Mouse (Mus musculus): ENCODE results near the gene Cab39. TPM values are rescaled to one million over a fixed set of nuclear protein-coding genes. Genes with fewer than 3 reads are reported as not detected.

Cab39 gene
- polyA plus RNA-seq (2015; fragmentation: Nextera tagmentation; extraction: Ambion mirVana): 33.8 and 36.6 TPM in 2 replicates

GRCm38 (mm10) chr1:85793208-85794105 lies at the start of gene Cab39:
TSS of gene Cab39 (plus strand) at chr1:85793441.
- Histone ChIP-seq H3K9ac (ENCODE audit: low read depth, low read length) (peak within 1 kb of the TSS; percentile 97), H3K4me1 (replicated peaks; ENCODE audit: control insufficient read depth, insufficient read depth, low read length) (peaks cover 3% of the 10 kb centered on the region; the same call in 1 of the 2 replicates), H3K4me2 (replicated peaks; ENCODE audit: low read depth) (peak within 1 kb of the TSS; percentile 68), H3K9me3 (ENCODE audit: control insufficient read depth) (no peaks in the 10 kb centered on the region), H3K27ac (ENCODE audit: low read depth, low read length) (peak within 1 kb of the TSS; percentile 99), H3K4me3 (ENCODE audit: low read depth, low read length) (peak within 1 kb of the TSS; percentile 94), H3K36me3 (ENCODE audit: control insufficient read depth, insufficient read depth) (0 out of 2 replicates have a peak, but pooled peaks cover 5% of the 10 kb centered on the region), H3K27me3 (replicated peaks; ENCODE audit: control insufficient read depth, insufficient read depth, low read length) (no peaks in the 10 kb centered on the region)
- WGBS: under 1% methylated on average over 108 of the region's 118 CpGs
- peak; percentile 84 for TF ChIP-seq CTCF (IDR thresholded peaks at IDR 0.05; ENCODE audit: low read depth)
- ATAC-seq: peak; percentile 79

- Histone ChIP-seq H3K27ac (ENCODE audit: low read depth, low read length) (no peak overlapping the region), H3K4me1 (replicated peaks; ENCODE audit: control insufficient read depth, insufficient read depth, low read length) (no peaks in the 10 kb centered on the region), H3K4me3 (ENCODE audit: low read depth, low read length) (no peak overlapping the region), H3K9me3 (ENCODE audit: control insufficient read depth) (no peaks in the 10 kb centered on the region), H3K4me2 (replicated peaks; ENCODE audit: low read depth) (no peak overlapping the region), H3K36me3 (ENCODE audit: control insufficient read depth, insufficient read depth) (no peaks in the 10 kb centered on the region), H3K9ac (ENCODE audit: low read depth, low read length) (no peak overlapping the region), H3K27me3 (replicated peaks; ENCODE audit: control insufficient read depth, insufficient read depth, low read length) (no peaks in the 10 kb centered on the region)
- WGBS: 62% methylated on average over 3 of the region's 3 CpGs
- ATAC-seq: no peak
- TF ChIP-seq CTCF (IDR thresholded peaks at IDR 0.05; ENCODE audit: low read depth): no peak
Observed at GRCm38 (mm10) chr1:85744539-85744938, 48.7 kb upstream of the Cab39 start.

DNA sequence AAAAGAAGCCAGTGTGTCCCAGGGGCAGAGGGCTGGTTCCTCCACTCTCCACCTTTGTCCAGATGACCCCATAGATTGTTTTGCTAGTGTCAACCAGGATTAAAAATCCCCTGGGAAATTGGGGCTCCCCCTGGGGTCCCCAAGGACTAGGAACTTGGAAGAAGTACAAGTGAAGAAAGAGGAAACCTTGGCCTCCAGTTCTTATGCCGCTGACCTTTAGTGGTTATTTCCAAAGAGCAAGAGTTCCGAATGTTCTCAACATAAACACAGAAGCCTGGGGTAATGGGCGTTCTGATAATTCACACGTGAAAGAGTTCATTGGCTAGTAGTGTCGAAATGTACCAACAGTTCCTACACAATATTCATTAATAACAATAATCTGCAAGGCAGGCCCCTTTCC lies 46.7 kb upstream of the Cab39 start:
- Histone ChIP-seq H3K4me2 (replicated peaks; ENCODE audit: low read depth) (no peak overlapping the region), H3K4me1 (replicated peaks; ENCODE audit: control insufficient read depth, insufficient read depth, low read length) (no peaks in the 10 kb centered on the region), H3K27me3 (replicated peaks; ENCODE audit: control insufficient read depth, insufficient read depth, low read length) (no peaks in the 10 kb centered on the region), H3K36me3 (ENCODE audit: control insufficient read depth, insufficient read depth) (no peaks in the 10 kb centered on the region), H3K4me3 (ENCODE audit: low read depth, low read length) (no peak overlapping the region), H3K27ac (ENCODE audit: low read depth, low read length) (no peak overlapping the region), H3K9me3 (ENCODE audit: control insufficient read depth) (no peaks in the 10 kb centered on the region), H3K9ac (ENCODE audit: low read depth, low read length) (no peak overlapping the region)
- ATAC-seq: no peak
- 86% methylated on average over 5 of the region's 5 CpGs for WGBS
- TF ChIP-seq CTCF (IDR thresholded peaks at IDR 0.05; ENCODE audit: low read depth): no peak

DNA sequence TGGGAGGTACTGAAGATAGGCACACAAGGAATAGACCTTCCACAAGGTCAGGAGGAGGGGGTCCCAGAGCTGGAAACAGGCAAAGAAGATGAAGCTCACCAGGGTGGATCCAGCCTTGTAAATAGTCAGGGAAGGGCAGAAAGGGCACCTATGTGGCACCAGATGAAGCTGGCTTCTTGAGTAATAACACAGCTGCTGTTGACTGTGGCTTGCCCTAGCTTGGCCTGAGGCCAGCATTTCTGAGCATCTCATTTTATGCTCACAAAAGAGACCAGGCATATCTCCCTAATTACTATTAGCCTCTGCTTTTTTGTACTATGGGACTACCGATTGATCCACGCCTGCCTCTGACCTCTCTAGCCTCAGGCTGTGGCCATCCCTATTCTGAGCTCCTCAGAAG lies 43.4 kb upstream of the Cab39 start:
- Histone ChIP-seq H3K4me3 (ENCODE audit: low read depth, low read length) (no peak overlapping the region), H3K36me3 (ENCODE audit: control insufficient read depth, insufficient read depth) (no peaks in the 10 kb centered on the region), H3K27ac (ENCODE audit: low read depth, low read length) (no peak overlapping the region), H3K4me1 (replicated peaks; ENCODE audit: control insufficient read depth, insufficient read depth, low read length) (no peaks in the 10 kb centered on the region), H3K9me3 (ENCODE audit: control insufficient read depth) (no peaks in the 10 kb centered on the region), H3K9ac (ENCODE audit: low read depth, low read length) (no peak overlapping the region), H3K27me3 (replicated peaks; ENCODE audit: control insufficient read depth, insufficient read depth, low read length) (no peaks in the 10 kb centered on the region), H3K4me2 (replicated peaks; ENCODE audit: low read depth) (no peak overlapping the region)
- WGBS: 83% methylated on average over 2 of the region's 2 CpGs
- ATAC-seq: no peak
- no peak for TF ChIP-seq CTCF (IDR thresholded peaks at IDR 0.05; ENCODE audit: low read depth)

DNA sequence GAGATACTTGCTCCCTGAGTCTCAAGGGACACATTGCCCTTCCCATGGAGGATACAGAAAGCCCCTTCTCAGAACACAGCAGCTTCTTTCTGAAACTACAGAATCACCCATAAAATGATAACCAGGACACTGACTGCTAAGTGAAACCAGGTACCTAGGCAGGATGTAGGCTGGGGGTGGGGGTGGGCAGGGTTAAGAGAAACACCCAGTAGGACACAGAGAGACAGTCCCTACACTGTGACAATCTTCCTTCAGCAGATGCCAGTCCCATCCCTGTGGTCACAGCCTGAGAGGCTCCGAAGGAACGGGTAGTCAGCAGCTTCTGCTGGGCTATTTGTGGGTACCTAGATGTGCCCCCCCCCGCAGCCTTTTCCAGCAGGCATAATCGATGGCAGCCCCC lies 42.6 kb upstream of the Cab39 start:
- no peak overlapping the region for H3K27ac ChIP-seq (ENCODE audit: low read depth, low read length)
- 82% methylated on average over 4 of the region's 4 CpGs for WGBS

GRCm38 (mm10) chr1:85751494-85751893 lies 41.7 kb upstream of the Cab39 start:
- 54% methylated on average over 6 of the region's 6 CpGs for WGBS
- Histone ChIP-seq H3K4me2 (replicated peaks; ENCODE audit: low read depth) (no peak overlapping the region), H3K4me3 (ENCODE audit: low read depth, low read length) (no peak overlapping the region), H3K4me1 (replicated peaks; ENCODE audit: control insufficient read depth, insufficient read depth, low read length) (no peaks in the 10 kb centered on the region), H3K9ac (ENCODE audit: low read depth, low read length) (no peak overlapping the region), H3K27ac (ENCODE audit: low read depth, low read length) (no peak overlapping the region), H3K27me3 (replicated peaks; ENCODE audit: control insufficient read depth, insufficient read depth, low read length) (no peaks in the 10 kb centered on the region), H3K36me3 (ENCODE audit: control insufficient read depth, insufficient read depth) (no peaks in the 10 kb centered on the region), H3K9me3 (ENCODE audit: control insufficient read depth) (no peaks in the 10 kb centered on the region)
- ATAC-seq: no peak
- TF ChIP-seq CTCF (IDR thresholded peaks at IDR 0.05; ENCODE audit: low read depth): no peak

More for the DNA sequence above, 42.6 kb upstream of the Cab39 start:
- H3K36me3 ChIP-seq (ENCODE audit: control insufficient read depth, insufficient read depth): no peaks in the 10 kb centered on the region
- no peak overlapping the region for H3K4me2 ChIP-seq (replicated peaks; ENCODE audit: low read depth)
- H3K27me3 ChIP-seq (replicated peaks; ENCODE audit: control insufficient read depth, insufficient read depth, low read length): no peaks in the 10 kb centered on the region
- TF ChIP-seq CTCF (IDR thresholded peaks at IDR 0.05; ENCODE audit: low read depth): no peak
- no peaks in the 10 kb centered on the region for H3K9me3 ChIP-seq (ENCODE audit: control insufficient read depth)
- no peak overlapping the region for H3K9ac ChIP-seq (ENCODE audit: low read depth, low read length)
- H3K4me1 ChIP-seq (replicated peaks; ENCODE audit: control insufficient read depth, insufficient read depth, low read length): no peaks in the 10 kb centered on the region
- H3K4me3 ChIP-seq (ENCODE audit: low read depth, low read length): no peak overlapping the region
- ATAC-seq: no peak

Data from intestine, postnatal 0 days (tissue).